Mouse (Mus musculus): ENCODE measurements around the gene Vmn1r201. TPM values are rescaled to one million over a fixed set of nuclear protein-coding genes. Genes with fewer than 3 reads are reported as not detected.

Gene Vmn1r201
- total RNA-seq (2023), result not detected

GRCm38 (mm10) chr13:22471623-22472022 lies at the start of gene Vmn1r201:
Gene Vmn1r201 (plus strand): TSS chr13:22471923.

GRCm38 (mm10) chr13:22505281-22505680 lies 33.6 kb downstream of the Vmn1r201 start, which contains the start of gene Vmn1r202:
Gene Vmn1r202 (minus strand): TSS chr13:22505381.

GRCm38 (mm10) chr13:22517814-22518213 lies 46.1 kb downstream of the Vmn1r201 start, which contains the start of gene Vmn1r203:
Gene Vmn1r203 (plus strand): TSS chr13:22518114.

Other genes with a start within 250 kb of the Vmn1r201 start
- not detected for gene Vmn1r193, start 248.8 kb upstream of the Vmn1r201 start, total RNA-seq (2023)
- gene Vmn1r194, start 227.7 kb upstream of the Vmn1r201 start, total RNA-seq (2023), result not detected
- gene Vmn1r195, start 201.4 kb upstream of the Vmn1r201 start, total RNA-seq (2023), result not detected
- not detected for gene Vmn1r196, start 182.0 kb upstream of the Vmn1r201 start, total RNA-seq (2023)
- gene Vmn1r197, start 147.3 kb upstream of the Vmn1r201 start, total RNA-seq (2023), result not detected
- not detected for gene Vmn1r198, start 121.6 kb upstream of the Vmn1r201 start, total RNA-seq (2023)
- not detected for gene Vmn1r199, start 92.1 kb upstream of the Vmn1r201 start, total RNA-seq (2023)
- gene Vmn1r200, start 81.5 kb upstream of the Vmn1r201 start, total RNA-seq (2023), result not detected
- 0.15 TPM for gene Vmn1r202, start 33.5 kb downstream of the Vmn1r201 start, total RNA-seq (2023)
- not detected for gene Vmn1r203, start 46.2 kb downstream of the Vmn1r201 start, total RNA-seq (2023)
- not detected for gene Vmn1r204, start 81.3 kb downstream of the Vmn1r201 start, total RNA-seq (2023)
- not detected for gene Vmn1r205, start 121.1 kb downstream of the Vmn1r201 start, total RNA-seq (2023)
- not detected for gene Vmn1r206, start 152.3 kb downstream of the Vmn1r201 start, total RNA-seq (2023)